Mouse (Mus musculus): ENCODE measurements around the gene Dctn1. TPM values are rescaled to one million over a fixed set of nuclear protein-coding genes. Genes with fewer than 3 reads are reported as not detected.
A peak's percentile ranks its signal among the peaks of the same experiment; 100 is the strongest.

The Dctn1 gene
- polyA plus RNA-seq, 1 experiment from 2014 or later: 47.1 TPM

- no peaks in the 10 kb centered on the region for H3K36me3 ChIP-seq (ENCODE audit: control insufficient read depth, insufficient read depth)
- no peak overlapping the region for H3K4me2 ChIP-seq (replicated peaks; ENCODE audit: low read depth)
- no peak for TF ChIP-seq CTCF (IDR thresholded peaks at IDR 0.05; ENCODE audit: low read depth)
- 63% methylated on average over 11 of the region's 11 CpGs for WGBS
- no peak overlapping the region for H3K9ac ChIP-seq (ENCODE audit: low read depth, low read length)
- no peak for ATAC-seq
- peaks cover 4% of the 10 kb centered on the region; the same call in 1 of the 2 replicates for H3K4me1 ChIP-seq (replicated peaks; ENCODE audit: control insufficient read depth, insufficient read depth, low read length)
- H3K27ac ChIP-seq (ENCODE audit: low read depth, low read length): no peak overlapping the region
- no peaks in the 10 kb centered on the region for H3K9me3 ChIP-seq (ENCODE audit: control insufficient read depth)
- H3K27me3 ChIP-seq (replicated peaks; ENCODE audit: control insufficient read depth, insufficient read depth, low read length): no peaks in the 10 kb centered on the region
- H3K4me3 ChIP-seq (ENCODE audit: low read depth, low read length): no peak overlapping the region
Observed at GRCm38 (mm10) chr6:83206321-83206720, 40.6 kb downstream of the Dctn1 start.

GRCm38 (mm10) chr6:83207361-83208049 lies 41.8 kb downstream of the Dctn1 start:
- Histone ChIP-seq H3K36me3 (ENCODE audit: control insufficient read depth, insufficient read depth) (no peaks in the 10 kb centered on the region), H3K4me1 (replicated peaks; ENCODE audit: control insufficient read depth, insufficient read depth, low read length) (peaks cover 4% of the 10 kb centered on the region; the same call in 1 of the 2 replicates), H3K9ac (ENCODE audit: low read depth, low read length) (no peak overlapping the region), H3K9me3 (ENCODE audit: control insufficient read depth) (no peaks in the 10 kb centered on the region), H3K27ac (ENCODE audit: low read depth, low read length) (peak overlapping the region; percentile 89), H3K4me3 (ENCODE audit: low read depth, low read length) (0 out of 2 replicates have a peak overlapping the region, but pooled peaks have one; percentile 7), H3K4me2 (replicated peaks; ENCODE audit: low read depth) (peak overlapping the region; percentile 51), H3K27me3 (replicated peaks; ENCODE audit: control insufficient read depth, insufficient read depth, low read length) (no peaks in the 10 kb centered on the region)
- WGBS: 46% methylated on average over 9 of the region's 9 CpGs
- TF ChIP-seq CTCF (IDR thresholded peaks at IDR 0.05; ENCODE audit: low read depth): no peak
- ATAC-seq: peak; percentile 51

- Histone ChIP-seq H3K9ac (ENCODE audit: low read depth, low read length) (no peak overlapping the region), H3K27ac (ENCODE audit: low read depth, low read length) (peak overlapping the region; percentile 89), H3K4me2 (replicated peaks; ENCODE audit: low read depth) (peak overlapping the region; percentile 51), H3K4me3 (ENCODE audit: low read depth, low read length) (0 out of 2 replicates have a peak overlapping the region, but pooled peaks have one; percentile 7), H3K36me3 (ENCODE audit: control insufficient read depth, insufficient read depth) (no peaks in the 10 kb centered on the region), H3K27me3 (replicated peaks; ENCODE audit: control insufficient read depth, insufficient read depth, low read length) (no peaks in the 10 kb centered on the region), H3K9me3 (ENCODE audit: control insufficient read depth) (no peaks in the 10 kb centered on the region), H3K4me1 (replicated peaks; ENCODE audit: control insufficient read depth, insufficient read depth, low read length) (peaks cover 4% of the 10 kb centered on the region; the same call in 1 of the 2 replicates)
- 35% methylated on average over 2 of the region's 2 CpGs for WGBS
- peak; percentile 91 for ATAC-seq
- TF ChIP-seq CTCF (IDR thresholded peaks at IDR 0.05; ENCODE audit: low read depth): no peak
Observed at GRCm38 (mm10) chr6:83208050-83208400, 42.3 kb downstream of the Dctn1 start.

GRCm38 (mm10) chr6:83210495-83210894 lies 44.8 kb downstream of the Dctn1 start:
- H3K9ac ChIP-seq (ENCODE audit: low read depth, low read length): no peak overlapping the region
- peaks cover 4% of the 10 kb centered on the region; the same call in 1 of the 2 replicates for H3K4me1 ChIP-seq (replicated peaks; ENCODE audit: control insufficient read depth, insufficient read depth, low read length)
- no peaks in the 10 kb centered on the region for H3K9me3 ChIP-seq (ENCODE audit: control insufficient read depth)
- no peak for ATAC-seq
- no peaks in the 10 kb centered on the region for H3K36me3 ChIP-seq (ENCODE audit: control insufficient read depth, insufficient read depth)
- TF ChIP-seq CTCF (IDR thresholded peaks at IDR 0.05; ENCODE audit: low read depth): no peak
- no peaks in the 10 kb centered on the region for H3K27me3 ChIP-seq (replicated peaks; ENCODE audit: control insufficient read depth, insufficient read depth, low read length)
- no peak overlapping the region for H3K27ac ChIP-seq (ENCODE audit: low read depth, low read length)
- H3K4me3 ChIP-seq (ENCODE audit: low read depth, low read length): no peak overlapping the region
- H3K4me2 ChIP-seq (replicated peaks; ENCODE audit: low read depth): no peak overlapping the region
- WGBS: 45% methylated on average over 2 of the region's 2 CpGs

- no peak for TF ChIP-seq CTCF (IDR thresholded peaks at IDR 0.05; ENCODE audit: low read depth)
- H3K4me1 ChIP-seq (replicated peaks; ENCODE audit: control insufficient read depth, insufficient read depth, low read length): peaks cover 4% of the 10 kb centered on the region; the same call in 1 of the 2 replicates
- H3K9me3 ChIP-seq (ENCODE audit: control insufficient read depth): no peaks in the 10 kb centered on the region
- no peak overlapping the region for H3K27ac ChIP-seq (ENCODE audit: low read depth, low read length)
- WGBS: 44% methylated on average over 5 of the region's 5 CpGs
- no peaks in the 10 kb centered on the region for H3K36me3 ChIP-seq (ENCODE audit: control insufficient read depth, insufficient read depth)
- ATAC-seq: no peak
- no peak overlapping the region for H3K4me3 ChIP-seq (ENCODE audit: low read depth, low read length)
- H3K4me2 ChIP-seq (replicated peaks; ENCODE audit: low read depth): no peak overlapping the region
- no peaks in the 10 kb centered on the region for H3K27me3 ChIP-seq (replicated peaks; ENCODE audit: control insufficient read depth, insufficient read depth, low read length)
- no peak overlapping the region for H3K9ac ChIP-seq (ENCODE audit: low read depth, low read length)
Observed at GRCm38 (mm10) chr6:83211526-83211925, 45.8 kb downstream of the Dctn1 start.

- Histone ChIP-seq H3K4me3 (ENCODE audit: low read depth, low read length) (no peak overlapping the region), H3K9me3 (ENCODE audit: control insufficient read depth) (no peaks in the 10 kb centered on the region), H3K36me3 (ENCODE audit: control insufficient read depth, insufficient read depth) (no peaks in the 10 kb centered on the region), H3K27me3 (replicated peaks; ENCODE audit: control insufficient read depth, insufficient read depth, low read length) (no peaks in the 10 kb centered on the region), H3K4me1 (replicated peaks; ENCODE audit: control insufficient read depth, insufficient read depth, low read length) (no peaks in the 10 kb centered on the region), H3K4me2 (replicated peaks; ENCODE audit: low read depth) (no peak overlapping the region), H3K9ac (ENCODE audit: low read depth, low read length) (no peak overlapping the region), H3K27ac (ENCODE audit: low read depth, low read length) (no peak overlapping the region)
- ATAC-seq: peak; percentile 45; the same call in 1 of the 2 replicates
- 16% methylated on average over 7 of the region's 7 CpGs for WGBS
- TF ChIP-seq CTCF (IDR thresholded peaks at IDR 0.05; ENCODE audit: low read depth): peak; percentile 98
Observed at GRCm38 (mm10) chr6:83215002-83215666, 49.4 kb downstream of the Dctn1 start.

Measured in intestine, postnatal 0 days (tissue).